Mouse (Mus musculus) embryonic facial prominence, embryonic 12.5 days (tissue): ENCODE results near the gene Car5a. TPM values are rescaled to one million over a fixed set of nuclear protein-coding genes. Genes with fewer than 3 reads are reported as not detected.

Experiments used
- ATAC-seq: fragments of 200-750 bp; cut with Nextera tagmentation; 2 replicates; pipeline ENCODE4 v1.8.0; 2017; ENCODE audit not compliant: insufficient number of reproducible peaks, insufficient read depth, low FRiP score, low TSS enrichment
- H3K27ac ChIP-seq: fragments of 300-500 bp; sonication (generic); 2 replicates; pipeline ENCODE4 v1.5.1; 2016; ENCODE audit warnings: mild to moderate bottlenecking
- H3K27me3 ChIP-seq: fragments of 300-500 bp; sonication (generic); 2 replicates; pipeline ENCODE4 v1.6.1; 2016; ENCODE audit warnings: mild to moderate bottlenecking, moderate library complexity
- H3K36me3 ChIP-seq: fragments of 300-500 bp; sonication (generic); 2 replicates; pipeline ENCODE4 v1.6.1; 2016; ENCODE audit warnings: mild to moderate bottlenecking
- H3K4me1 ChIP-seq: fragments of 300-500 bp; sonication (generic); 2 replicates; pipeline ENCODE4 v1.6.1; 2016
- H3K4me2 ChIP-seq: fragments of 300-500 bp; sonication (generic); replicated peaks from 2 replicates; pipeline ENCODE4 v1.6.1; 2016; ENCODE audit warnings: mild to moderate bottlenecking, moderate library complexity
- H3K4me3 ChIP-seq: fragments of 300-500 bp; sonication (generic); 2 replicates; pipeline ENCODE4 v1.5.1; 2016; ENCODE audit warnings: mild to moderate bottlenecking
- H3K9ac ChIP-seq: fragments of 300-500 bp; sonication (generic); 2 replicates; pipeline ENCODE4 v1.6.1; 2016; ENCODE audit warnings: mild to moderate bottlenecking, moderate library complexity
- H3K9me3 ChIP-seq: fragments of 300-500 bp; sonication (generic); 2 replicates; pipeline ENCODE4 v1.6.1; 2016; ENCODE audit warnings: mild to moderate bottlenecking, moderate library complexity
- WGBS: fragments of 180-500 bp; shearing (Covaris S2); methylation state at CpG from one replicate; pipeline ENCODE4 v1.1.7; 2016; 5-methylcytosine and 5-hydroxymethylcytosine counted together
- polyA plus RNA-seq: library from polyadenylated mRNA; unstranded; fragments of >200 nt; fragmentation: Nextera tagmentation; extraction: Ambion mirVana; gene quantifications from 2 replicates; pipeline ENCODE4 v1.2.1, GENCODE M21; 2016

The Car5a gene
- polyA plus RNA-seq, 1 experiment from 2014 or later = not detected

GRCm38 (mm10) chr8:121953821-121954545 is 9.3 kb upstream of the Car5a start:
- ATAC-seq = no peak
- Histone ChIP-seq H3K9me3 (no peaks in the 10 kb centered on the region), H3K36me3 (peaks cover 16% of the 10 kb centered on the region), H3K4me2 (no peak overlapping the region), H3K27me3 (no peaks in the 10 kb centered on the region), H3K4me3 (no peak overlapping the region), H3K4me1 (peaks cover 25% of the 10 kb centered on the region), H3K9ac (no peak overlapping the region), H3K27ac (no peak overlapping the region)
- 81% methylated on average over 3 of the region's 3 CpGs for WGBS

- Histone ChIP-seq H3K4me2 (peak overlapping the region; percentile 80), H3K27ac (no peak overlapping the region), H3K36me3 (peaks cover 16% of the 10 kb centered on the region), H3K4me1 (peaks cover 36% of the 10 kb centered on the region), H3K9ac (no peak overlapping the region), H3K27me3 (no peaks in the 10 kb centered on the region), H3K4me3 (no peak overlapping the region), H3K9me3 (no peaks in the 10 kb centered on the region)
- 92% methylated on average over 7 of the region's 7 CpGs for WGBS
- no peak for ATAC-seq
These were observed 8.1 kb upstream of the Car5a start for GRCm38 (mm10) chr8:121952800-121953199.

GRCm38 (mm10) chr8:121952122-121952521 is 7.4 kb upstream of the Car5a start:
- H3K4me2 ChIP-seq = peak overlapping the region; percentile 80
- no peak overlapping the region for H3K27ac ChIP-seq
- peaks cover 43% of the 10 kb centered on the region for H3K4me1 ChIP-seq
- peak overlapping the region; percentile 74 for H3K4me3 ChIP-seq
- H3K36me3 ChIP-seq = peaks cover 16% of the 10 kb centered on the region
- ATAC-seq = no peak
- H3K9me3 ChIP-seq = no peaks in the 10 kb centered on the region
- H3K9ac ChIP-seq = peak overlapping the region; percentile 99; the same call in 1 of the 2 replicates
- H3K27me3 ChIP-seq = no peaks in the 10 kb centered on the region

GRCm38 (mm10) chr8:121951656-121952009 is 6.9 kb upstream of the Car5a start:
- WGBS = 38% methylated on average over 7 of the region's 7 CpGs
- Histone ChIP-seq H3K9me3 (no peaks in the 10 kb centered on the region), H3K4me1 (peaks cover 48% of the 10 kb centered on the region)

GRCm38 (mm10) chr8:121950749-121951655 is 6.3 kb upstream of the Car5a start:
- Histone ChIP-seq H3K27me3 (no peaks in the 10 kb centered on the region), H3K4me2 (peak overlapping the region; percentile 80), H3K36me3 (peaks cover 14% of the 10 kb centered on the region), H3K9me3 (no peaks in the 10 kb centered on the region), H3K4me3 (peak overlapping the region; percentile 74), H3K9ac (peak overlapping the region; percentile 99), H3K4me1 (peaks cover 49% of the 10 kb centered on the region), H3K27ac (peak overlapping the region; percentile 96)
- ATAC-seq = no peak
- 1% methylated on average over 83 of the region's 97 CpGs for WGBS

More at GRCm38 (mm10) chr8:121951656-121952009, 6.9 kb upstream of the Car5a start:
- Histone ChIP-seq H3K4me2 (peak overlapping the region; percentile 80), H3K27me3 (no peaks in the 10 kb centered on the region), H3K27ac (peak overlapping the region; percentile 96; the same call in 1 of the 2 replicates), H3K36me3 (peaks cover 16% of the 10 kb centered on the region), H3K4me3 (peak overlapping the region; percentile 74), H3K9ac (peak overlapping the region; percentile 99)
- no peak for ATAC-seq

- Histone ChIP-seq H3K9ac (peak overlapping the region; percentile 99), H3K4me1 (peaks cover 49% of the 10 kb centered on the region), H3K4me2 (peak overlapping the region; percentile 80), H3K27me3 (no peaks in the 10 kb centered on the region), H3K9me3 (no peaks in the 10 kb centered on the region), H3K4me3 (peak overlapping the region; percentile 74), H3K27ac (peak overlapping the region; percentile 96), H3K36me3 (peaks cover 12% of the 10 kb centered on the region)
- under 1% methylated on average over 64 of the region's 66 CpGs for WGBS
- peak; percentile 93 for ATAC-seq
These were observed 5.4 kb upstream of the Car5a start for GRCm38 (mm10) chr8:121949941-121950748.

- Histone ChIP-seq H3K4me2 (peak within 1 kb of the TSS; percentile 80), H3K9ac (peak within 1 kb of the TSS; percentile 99), H3K36me3 (peaks cover 7% of the 10 kb centered on the region), H3K9me3 (no peaks in the 10 kb centered on the region), H3K4me1 (peaks cover 49% of the 10 kb centered on the region), H3K27me3 (no peaks in the 10 kb centered on the region), H3K27ac (peak within 1 kb of the TSS; percentile 96), H3K4me3 (peak within 1 kb of the TSS; percentile 74)
- WGBS = 62% methylated on average over 6 of the region's 6 CpGs
- ATAC-seq = no peak
These were observed 4.6 kb upstream of the Car5a start, which contains the start of gene Banp for GRCm38 (mm10) chr8:121949222-121949800. Gene Banp, plus strand, starts transcription at chr8:121949750.

- Histone ChIP-seq H3K9ac (peak overlapping the region; percentile 53), H3K4me3 (peak overlapping the region; percentile 37)
- 58% methylated on average over 19 of the region's 19 CpGs for WGBS
These were observed 3.8 kb upstream of the Car5a start for GRCm38 (mm10) chr8:121948321-121949145.

GRCm38 (mm10) chr8:121947753-121948141 is 3.0 kb upstream of the Car5a start:
- under 1% methylated on average over 18 of the region's 18 CpGs for WGBS

More at GRCm38 (mm10) chr8:121948321-121949145, 3.8 kb upstream of the Car5a start:
- Histone ChIP-seq H3K36me3 (no peaks in the 10 kb centered on the region), H3K4me1 (peaks cover 42% of the 10 kb centered on the region), H3K27ac (peak overlapping the region; percentile 87), H3K9me3 (no peaks in the 10 kb centered on the region), H3K27me3 (no peaks in the 10 kb centered on the region), H3K4me2 (peak overlapping the region; percentile 68)
- ATAC-seq = no peak

GRCm38 (mm10) chr8:121947047-121947752 is 2.5 kb upstream of the Car5a start:
- Histone ChIP-seq H3K27me3 (no peaks in the 10 kb centered on the region), H3K4me1 (peaks cover 33% of the 10 kb centered on the region), H3K27ac (peak overlapping the region; percentile 87), H3K9ac (peak overlapping the region; percentile 47), H3K4me3 (peak overlapping the region; percentile 37), H3K4me2 (peak overlapping the region; percentile 68), H3K9me3 (no peaks in the 10 kb centered on the region), H3K36me3 (no peaks in the 10 kb centered on the region)
- 29% methylated on average over 19 of the region's 19 CpGs for WGBS
- ATAC-seq = no peak

More at GRCm38 (mm10) chr8:121947753-121948141, 3.0 kb upstream of the Car5a start:
- Histone ChIP-seq H3K4me2 (peak overlapping the region; percentile 68), H3K27me3 (no peaks in the 10 kb centered on the region), H3K4me1 (peaks cover 38% of the 10 kb centered on the region), H3K9ac (peak overlapping the region; percentile 53), H3K27ac (peak overlapping the region; percentile 87), H3K9me3 (no peaks in the 10 kb centered on the region), H3K36me3 (no peaks in the 10 kb centered on the region), H3K4me3 (peak overlapping the region; percentile 37)
- ATAC-seq = peak; percentile 9; the same call in 1 of the 2 replicates
